Mouse (Mus musculus) left cerebral cortex, postnatal 14 days (tissue): ENCODE data around the gene Lamtor3. TPM values are rescaled to one million over a fixed set of nuclear protein-coding genes. Genes with fewer than 3 reads are reported as not detected.

Source experiments
- total RNA-seq, 2 experiments: library from RNA; stranded (reverse); gene quantifications; 2 replicates each; pipeline ENCODE4 v1.2.3; 2021

Lamtor3 gene
- total RNA-seq, 2 experiments from 2014 or later = 67.3 to 79.5 TPM

Other genes with a start within 250 kb of the Lamtor3 start
- not detected for gene Gm21962, start 247.0 kb upstream of the Lamtor3 start, total RNA-seq
- 100 to 1,000 TPM; 169 to 177 TPM for gene H2afz, start 54.0 kb upstream of the Lamtor3 start, total RNA-seq
- 10 to 100 TPM; 45.5 to 48.8 TPM for gene Dnajb14, start 50.8 kb upstream of the Lamtor3 start, total RNA-seq
- gene Dapp1, start 63.0 kb downstream of the Lamtor3 start, total RNA-seq = 1 to 10 TPM; 2.9 to 3.0 TPM
- 1 to 10 TPM; 3.0 to 3.6 TPM for gene 1110002E22Rik, start 146.5 kb downstream of the Lamtor3 start, total RNA-seq
- not detected for gene Gm5105, start 148.9 kb downstream of the Lamtor3 start, total RNA-seq
- gene Trmt10a, start 224.9 kb downstream of the Lamtor3 start, total RNA-seq = 1 to 10 TPM; 6.5 to 7.7 TPM
- gene Mttp, start 226.5 kb downstream of the Lamtor3 start, total RNA-seq = 1 to 10 TPM; 4.0 to 4.1 TPM